Mouse (Mus musculus): ENCODE results near the gene Fam207a.

DNA sequence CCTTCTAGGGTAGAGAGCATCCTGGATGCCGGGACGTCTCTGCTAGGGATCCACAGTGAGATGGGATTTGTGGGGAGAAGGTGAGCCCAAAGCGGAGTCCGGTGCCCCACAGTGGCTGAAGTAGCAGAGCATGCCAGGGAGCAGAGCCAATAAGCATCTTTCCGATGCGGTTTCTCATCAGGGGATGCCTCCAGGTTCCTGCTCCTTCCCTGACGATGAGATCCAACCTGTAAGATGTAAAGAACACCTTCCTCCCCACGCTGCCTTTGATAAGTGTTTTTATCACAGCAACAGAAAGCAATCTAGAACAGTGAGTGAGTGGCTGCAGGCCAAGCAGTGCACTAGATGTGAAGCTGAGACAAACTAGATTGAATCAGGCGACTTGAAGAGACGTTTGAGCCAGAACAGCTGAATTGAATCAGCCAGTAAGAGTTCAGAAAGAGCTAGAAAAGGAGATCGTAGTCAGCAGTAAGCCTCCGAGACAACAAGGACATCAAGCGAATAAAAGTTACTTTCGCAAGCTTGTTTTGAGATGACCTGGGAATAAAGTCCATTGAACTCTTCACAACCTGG, 880 bp upstream of the Fam207a start:
- TF ChIP-seq POLR2A (IDR thresholded peaks at IDR 0.05; ENCODE audit: insufficient read depth, low read depth, low read length) (no peak), CTCF (IDR thresholded peaks at IDR 0.05; ENCODE audit: insufficient read depth, low read depth, low read length) (no peak)

All from olfactory bulb, adult 2 months (tissue).